Mouse (Mus musculus): Measurements from ENCODE around the gene Fbf1.

Gene Fbf1

DNA sequence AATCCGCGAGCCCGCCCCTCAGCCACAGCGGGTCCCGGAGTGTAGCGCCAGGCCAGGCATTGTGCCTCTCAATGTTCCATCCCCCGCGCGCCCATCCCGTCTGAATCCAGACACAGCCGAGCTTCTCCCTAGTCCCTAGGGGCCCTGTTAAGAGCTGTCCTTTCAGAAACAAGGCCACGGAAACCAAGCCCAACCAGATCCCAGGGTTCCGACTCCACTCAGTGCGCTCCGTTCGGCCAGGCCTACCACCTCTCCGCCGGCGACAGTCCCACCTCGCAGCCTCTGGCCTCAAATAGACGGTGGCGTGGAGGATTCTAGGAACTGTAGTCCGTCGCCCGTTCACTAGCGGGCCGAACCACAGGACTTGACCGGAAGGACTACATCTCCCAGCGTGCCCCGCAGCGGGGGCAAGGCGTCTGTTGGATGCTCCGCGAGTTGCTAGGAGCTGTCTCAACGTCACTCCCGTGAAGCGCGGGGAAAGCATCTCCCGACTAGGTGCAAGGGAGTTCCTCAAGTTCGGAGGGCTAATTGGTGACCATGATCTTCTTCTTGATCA, at the start of gene Fbf1:
Gene Fbf1, minus strand, starts transcription at position 283 of the 556 bp plus-strand sequence.
- peak; percentile 86 for DNase-seq (ENCODE audit: low spot score)

DNA sequence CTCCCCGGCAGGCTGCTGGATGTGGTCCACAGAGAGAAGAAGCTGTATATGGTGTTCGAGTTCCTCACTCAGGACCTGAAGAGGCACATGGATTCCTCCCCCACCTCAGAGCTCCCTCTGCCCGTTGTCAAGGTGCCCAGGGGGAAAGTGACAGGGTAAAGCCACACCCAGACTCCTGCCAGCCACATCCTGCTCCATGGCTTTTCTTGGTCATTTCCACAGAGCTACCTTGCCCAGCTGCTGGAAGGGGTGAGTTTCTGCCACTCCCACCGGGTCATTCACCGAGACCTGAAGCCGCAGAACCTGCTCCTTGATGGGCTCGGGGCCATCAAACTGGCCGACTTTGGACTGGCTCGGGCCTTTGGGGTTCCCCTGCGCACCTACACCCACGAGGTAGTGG, 48.6 kb upstream of the Fbf1 start:
- DNase-seq (ENCODE audit: low spot score), result no peak

DNA sequence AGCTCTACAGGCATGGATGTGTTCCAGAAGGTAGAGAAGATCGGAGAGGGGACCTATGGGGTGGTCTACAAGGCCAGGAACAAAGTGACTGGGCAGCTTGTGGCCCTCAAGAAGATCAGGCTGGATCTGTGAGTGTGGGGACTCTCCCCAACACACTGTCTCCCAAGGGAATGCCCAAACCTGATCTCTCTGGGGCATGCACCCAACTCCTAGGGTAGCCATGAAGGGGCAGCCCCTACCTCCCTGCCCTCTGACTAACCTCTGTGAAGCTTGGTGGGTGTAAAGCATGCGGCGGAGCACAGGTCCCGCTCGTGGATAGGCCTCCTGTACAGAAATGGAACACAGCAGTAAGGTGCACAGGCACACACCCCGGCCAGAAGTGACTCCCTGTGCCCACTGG, 48.0 kb upstream of the Fbf1 start:
- DNase-seq (ENCODE audit: low spot score), result no peak

DNA sequence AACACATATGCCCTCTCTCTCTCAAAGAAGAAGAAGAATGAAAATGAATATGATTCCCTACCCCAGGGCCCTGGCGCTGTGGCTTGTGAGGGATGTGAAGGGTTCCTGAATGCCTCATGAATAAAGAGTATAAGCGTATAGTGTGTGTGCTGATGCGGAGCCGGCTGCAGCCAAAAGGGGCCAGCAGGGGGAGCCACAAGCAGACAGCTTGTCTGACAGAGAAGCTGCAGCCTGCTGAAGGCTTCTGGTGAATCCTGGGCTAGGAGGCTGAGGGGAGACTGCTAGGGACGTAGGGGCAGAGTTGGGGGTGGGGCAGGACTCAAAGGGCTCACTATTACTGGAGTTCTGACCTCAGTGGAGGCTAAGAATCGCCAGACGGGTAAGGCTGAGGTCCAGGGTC, 47.2 kb upstream of the Fbf1 start:
- DNase-seq (ENCODE audit: low spot score), result no peak

GRCm38 (mm10) chr11:116213877-116214510, 46.0 kb upstream of the Fbf1 start:
- DNase-seq (ENCODE audit: low spot score), result no peak

- DNase-seq (ENCODE audit: low spot score), result no peak
These were observed 44.9 kb upstream of the Fbf1 start for GRCm38 (mm10) chr11:116212847-116213246.

DNA sequence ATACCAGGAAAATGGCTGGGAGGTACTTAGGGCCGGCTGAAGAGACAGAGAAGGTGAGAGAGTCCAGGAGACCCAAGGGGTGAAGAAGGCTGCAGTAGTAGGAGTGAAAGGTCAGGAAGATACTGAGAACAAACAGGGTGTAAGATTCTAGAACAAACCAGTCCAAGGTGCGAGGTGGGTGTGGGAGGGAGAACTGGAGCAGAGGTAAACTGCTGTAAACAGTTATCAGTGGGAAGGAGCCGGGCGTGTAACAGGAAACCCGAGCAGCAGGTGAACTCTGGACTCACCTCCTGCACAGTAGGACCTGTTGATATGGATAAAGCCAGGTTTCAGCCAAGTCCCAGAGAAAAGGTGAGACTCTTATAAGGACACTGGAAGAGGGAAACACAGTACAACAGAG, 42.7 kb upstream of the Fbf1 start:
- no peak for DNase-seq (ENCODE audit: low spot score)

DNA sequence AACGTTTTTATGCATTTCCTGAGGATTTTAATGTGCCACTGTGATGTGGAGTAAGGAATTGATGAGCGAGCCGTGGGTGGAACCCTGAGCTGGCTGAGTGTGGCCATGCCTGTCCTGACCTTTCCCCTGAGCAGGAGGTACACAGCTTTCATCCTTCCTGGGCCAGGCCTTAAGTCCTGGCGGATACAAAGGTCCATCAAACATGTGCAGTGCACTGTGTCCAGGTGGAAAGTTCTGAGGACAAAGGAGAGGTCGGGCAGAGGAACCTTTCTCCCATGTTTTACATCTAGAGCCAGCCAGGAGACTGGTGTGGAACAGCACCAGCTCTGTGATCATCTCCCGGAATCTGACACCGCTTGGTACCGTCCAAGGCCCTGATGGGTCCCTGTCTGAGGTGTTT, 41.3 kb upstream of the Fbf1 start:
- DNase-seq (ENCODE audit: low spot score), result no peak

- no peak for DNase-seq (ENCODE audit: low spot score)
These were observed 40.7 kb upstream of the Fbf1 start for GRCm38 (mm10) chr11:116208660-116209059.

DNA sequence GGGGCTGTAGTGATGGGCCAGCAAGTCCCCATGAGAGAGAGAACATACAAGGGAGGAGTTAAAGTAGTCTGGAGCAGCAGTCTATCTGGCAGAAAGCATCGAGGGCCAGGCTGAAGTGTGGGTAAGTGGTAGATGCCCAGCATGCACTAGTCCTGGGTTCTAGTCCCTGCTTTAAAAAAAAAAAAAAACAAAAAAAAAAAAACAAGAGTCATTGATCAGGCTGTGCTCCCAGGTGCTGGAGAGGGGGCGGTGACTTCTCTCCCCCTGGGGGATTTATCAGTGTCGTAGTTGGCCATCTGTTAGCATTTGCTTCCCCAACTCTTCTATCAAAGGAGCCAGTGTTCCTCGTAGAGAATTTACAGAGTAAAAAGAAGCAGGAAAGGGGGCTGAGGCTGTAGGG, 38.7 kb upstream of the Fbf1 start:
- DNase-seq (ENCODE audit: low spot score), result no peak

- DNase-seq (ENCODE audit: low spot score), result no peak
These were observed 35.2 kb upstream of the Fbf1 start for GRCm38 (mm10) chr11:116203150-116203549.

DNA sequence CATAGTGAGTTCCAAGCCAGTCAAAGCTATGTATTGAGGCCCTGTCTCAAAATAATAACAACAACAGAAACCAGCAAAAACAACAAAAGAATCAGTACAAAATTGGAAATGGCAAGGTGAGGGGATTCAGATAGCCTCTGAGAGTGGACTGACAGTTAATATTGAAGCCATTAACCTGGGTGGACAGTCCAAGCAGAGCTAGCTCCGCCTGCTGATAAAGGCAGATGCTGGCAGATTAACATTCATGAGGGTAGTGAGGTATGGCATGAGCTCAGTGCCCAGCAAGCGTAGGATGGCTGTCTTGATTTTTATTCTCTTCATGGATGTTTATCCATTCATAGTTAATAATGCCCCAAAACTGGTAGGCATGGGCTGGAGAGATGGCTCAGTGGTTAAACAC, 33.2 kb upstream of the Fbf1 start:
- no peak for DNase-seq (ENCODE audit: low spot score)

GRCm38 (mm10) chr11:116198639-116199531, 30.9 kb upstream of the Fbf1 start, which contains the start of the genes Ten1 and Acox1:
TSS of gene Ten1 (plus strand) at chr11:116198855.
TSS of gene Acox1 (minus strand) at chr11:116199045.
- DNase-seq (ENCODE audit: low spot score), result peak; percentile 97

DNA sequence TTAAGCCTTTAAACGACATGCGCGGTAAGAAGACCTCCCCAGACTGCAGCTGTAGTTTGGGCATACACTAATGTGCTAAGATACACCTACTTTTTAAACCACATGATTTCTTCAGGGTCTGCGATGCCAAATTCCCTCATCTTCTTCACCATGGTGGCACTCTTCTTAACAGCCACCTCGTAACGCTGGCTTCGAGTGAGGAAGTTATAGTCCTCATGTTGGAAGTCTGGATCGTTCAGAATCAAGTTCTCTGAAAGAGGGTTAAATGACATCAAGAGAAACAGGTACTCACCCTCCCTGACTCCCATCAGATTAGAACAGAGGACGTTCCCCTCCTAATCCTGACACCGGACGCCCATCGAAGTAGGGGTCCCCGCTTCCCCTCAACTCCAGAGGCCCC, 30.2 kb upstream of the Fbf1 start:
- no peak for DNase-seq (ENCODE audit: low spot score)

- DNase-seq (ENCODE audit: low spot score), result no peak
These were observed 29.6 kb upstream of the Fbf1 start for GRCm38 (mm10) chr11:116197584-116197906.

- DNase-seq (ENCODE audit: low spot score), result no peak
These were observed 29.1 kb upstream of the Fbf1 start for GRCm38 (mm10) chr11:116196866-116197583.

DNA sequence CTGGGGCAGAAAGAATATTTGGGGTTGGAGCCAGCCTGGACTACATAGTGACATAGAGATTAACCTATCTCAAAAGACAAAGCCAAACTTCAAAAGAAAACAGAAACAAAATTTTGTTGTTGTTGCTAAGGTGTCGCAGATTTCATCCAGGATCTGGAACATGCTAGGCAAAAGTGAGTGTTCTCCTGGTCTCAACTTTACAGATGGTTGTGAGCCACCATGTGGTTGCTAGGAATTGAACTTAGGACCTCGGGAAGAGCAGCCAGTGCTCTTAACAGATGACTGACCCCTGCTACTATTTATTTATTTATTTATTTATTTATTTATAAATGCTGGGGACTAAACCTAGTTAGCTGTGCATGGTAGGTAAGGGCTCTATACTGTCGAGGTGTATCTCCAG, 28.4 kb upstream of the Fbf1 start:
- no peak for DNase-seq (ENCODE audit: low spot score)

GRCm38 (mm10) chr11:116195252-116195651, 27.3 kb upstream of the Fbf1 start:
- DNase-seq (ENCODE audit: low spot score), result no peak

DNA sequence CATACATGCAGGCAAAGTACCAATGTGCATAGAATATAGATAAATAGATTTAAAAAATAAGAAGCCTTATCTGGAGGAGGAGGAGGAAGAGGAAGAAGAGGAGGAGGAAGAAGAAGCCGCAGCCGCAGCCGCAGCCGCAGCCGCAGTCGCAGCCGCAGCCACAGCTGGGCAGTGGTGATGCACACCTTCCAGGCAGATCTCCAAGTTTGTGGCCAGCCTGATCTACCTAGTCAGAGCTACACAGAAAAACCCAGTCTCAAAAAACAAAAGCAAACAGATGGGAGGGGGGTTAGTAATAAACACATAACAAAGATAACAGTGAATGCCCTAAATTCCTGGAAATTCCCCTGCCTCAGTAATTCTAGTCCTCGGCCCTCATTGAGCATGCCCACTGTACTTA, 26.7 kb upstream of the Fbf1 start:
- no peak for DNase-seq (ENCODE audit: low spot score)

GRCm38 (mm10) chr11:116187226-116187930, 19.4 kb upstream of the Fbf1 start:
- no peak for DNase-seq (ENCODE audit: low spot score)

DNA sequence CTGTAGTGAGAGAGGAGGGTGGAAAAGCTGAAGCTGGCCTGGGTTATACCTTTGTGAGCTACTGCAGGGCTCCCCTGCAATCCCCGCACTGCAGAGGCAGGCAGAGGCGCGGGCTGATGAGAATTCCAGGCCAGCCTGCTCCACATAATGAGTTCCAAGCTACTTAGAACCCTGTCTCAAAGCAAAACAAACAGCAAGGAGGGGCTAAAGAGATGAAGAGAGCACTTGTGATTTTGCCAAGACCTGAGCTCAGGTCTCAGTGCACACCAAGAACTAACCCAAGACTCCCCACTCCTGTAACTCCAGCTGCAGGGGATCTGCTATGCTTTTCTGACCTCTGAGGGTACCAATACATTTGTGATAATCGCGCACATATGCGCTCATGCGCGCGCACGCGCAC, 18.4 kb upstream of the Fbf1 start:
- DNase-seq (ENCODE audit: low spot score), result no peak

DNA sequence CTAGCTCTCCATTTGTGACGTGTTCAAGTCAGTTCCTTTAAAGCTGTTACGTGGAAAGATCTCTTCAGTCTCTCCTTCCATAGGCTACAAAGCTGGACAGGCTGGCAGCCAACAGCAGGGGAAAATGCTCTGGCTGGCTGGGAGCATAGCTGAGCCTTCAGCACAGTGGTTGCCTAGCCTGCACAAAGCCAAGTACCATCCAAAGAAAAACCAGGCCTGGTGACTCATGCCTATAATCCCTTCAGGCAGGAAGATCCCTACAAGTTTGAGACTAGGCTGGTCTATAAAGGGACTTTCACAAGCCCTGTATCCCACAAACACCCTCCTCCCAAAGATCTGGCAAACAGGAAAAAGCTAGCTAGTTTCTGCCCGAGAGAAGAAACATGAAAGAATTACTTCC, 17.9 kb upstream of the Fbf1 start:
- no peak for DNase-seq (ENCODE audit: low spot score)

Data from urinary bladder, postnatal 25 days (tissue).